47 mouse cellular contexts compared by ENCODE assay signal in the genomic region with DNA sequence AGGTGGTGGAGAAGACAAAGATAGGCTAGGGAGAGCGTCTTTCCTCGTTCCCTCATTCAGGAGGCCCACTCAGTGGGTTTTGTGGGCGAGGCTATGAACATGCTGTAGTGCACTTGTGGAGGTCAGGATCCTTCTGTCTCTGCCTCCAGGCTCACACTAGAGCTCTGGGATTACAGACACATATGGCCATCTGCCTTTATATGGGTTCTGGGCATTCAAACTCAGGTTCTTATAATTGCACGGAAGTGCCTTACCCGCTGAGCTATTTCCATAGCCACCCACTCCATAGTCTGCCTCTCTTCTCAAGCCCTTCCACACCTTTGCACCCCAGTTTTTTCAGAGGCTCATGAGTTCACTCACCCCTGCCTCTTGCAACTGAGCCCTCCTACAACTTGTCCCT. TPM values are rescaled to one million over a fixed set of nuclear protein-coding genes. Genes with fewer than 3 reads are reported as not detected.
"Had no signal": no experiment of that assay in that cellular context is flagged by ENCODE, and none has a peak within 500 bp of the region (broad histone marks: within the 10 kb centered on the region; RNA-seq: fewer than 3 reads in every experiment).

No protein-coding gene starts in this region.

- H3K27me3 ChIP-seq: heart, embryonic 12.5 days; heart, embryonic 13.5 days; heart, embryonic 15.5 days; hindbrain, embryonic 12.5 days; hindbrain, embryonic 13.5 days; hindbrain, embryonic 15.5 days; intestine, embryonic 15.5 days had no signal

- H3K4me1 ChIP-seq: heart, embryonic 15.5 days; hindbrain, embryonic 10.5 days; hindbrain, embryonic 12.5 days; hindbrain, embryonic 15.5 days; intestine, embryonic 15.5 days; kidney, embryonic 15.5 days had no signal

- H3K4me3 ChIP-seq: heart, embryonic 12.5 days; heart, embryonic 13.5 days; heart, embryonic 15.5 days; hindbrain, embryonic 10.5 days; hindbrain, embryonic 12.5 days; hindbrain, embryonic 13.5 days; hindbrain, embryonic 15.5 days; intestine, embryonic 15.5 days; kidney, embryonic 15.5 days; layer of hippocampus, adult 2 months; left cerebral cortex, adult 2 months had no signal

- DNase-seq: heart, postnatal 10 days; heart, postnatal 14 days; heart, postnatal 36 days; kidney, adult 11 months; kidney, adult 18-20 months; kidney, adult 2 months; kidney, adult 8-10 months; kidney, adult 9 months; kidney, postnatal 10 days; kidney, postnatal 14 days; kidney, postnatal 25 days; kidney, postnatal 36 days; kidney, postnatal 4 days; layer of hippocampus, adult 9-11 months; layer of hippocampus, postnatal 36 days had no signal

- H3K36me3 ChIP-seq: heart, embryonic 12.5 days; heart, embryonic 13.5 days; heart, embryonic 15.5 days; hindbrain, embryonic 10.5 days; hindbrain, embryonic 12.5 days; hindbrain, embryonic 13.5 days; hindbrain, embryonic 15.5 days; intestine, embryonic 15.5 days; kidney, embryonic 15.5 days had no signal

- H3K9me3 ChIP-seq: heart, embryonic 12.5 days; heart, embryonic 15.5 days; hindbrain, embryonic 12.5 days; hindbrain, embryonic 13.5 days; hindbrain, embryonic 15.5 days; intestine, embryonic 15.5 days; kidney, embryonic 15.5 days had no signal

- H3K27ac ChIP-seq: heart, embryonic 13.5 days; heart, embryonic 15.5 days; hindbrain, embryonic 10.5 days; hindbrain, embryonic 12.5 days; hindbrain, embryonic 13.5 days; hindbrain, embryonic 14.5 days; hindbrain, embryonic 15.5 days; hindbrain, postnatal 0 days; intestine, embryonic 15.5 days; kidney, embryonic 15.5 days; kidney, postnatal 0 days; layer of hippocampus, adult 2 months; left cerebral cortex, adult 2 months had no signal

RNA-seq across cellular contexts. Expression of a gene that starts 42.3 kb away (rescaled TPM):
- total RNA-seq: heart, postnatal 10 days; heart, postnatal 14 days; heart, postnatal 25 days; heart, postnatal 36 days; hematopoietic stem cell, adult 5-6 weeks; layer of hippocampus, adult 18-20 months; layer of hippocampus, adult 2 months; layer of hippocampus, adult 8-10 months; layer of hippocampus, postnatal 36 days; left cerebral cortex, adult 18-20 months; left cerebral cortex, adult 2 months; left cerebral cortex, adult 8-10 months had no signal
- polyA plus RNA-seq: heart, embryonic 11.5 days; heart, embryonic 13.5 days; heart, embryonic 14.5 days; heart, embryonic 15.5 days; heart, postnatal 0 days; inflammation-experienced regulatory T-cells, adult 6 months; intestine, embryonic 14.5 days; intestine, embryonic 15.5 days; intestine, embryonic 16.5 days; intestine, postnatal 0 days; kidney, embryonic 14.5 days; kidney, postnatal 0 days; large intestine, adult 2 months had no signal

RNA-seq across cellular contexts. Expression of a gene that starts 55.1 kb away (rescaled TPM):
- total RNA-seq: heart, postnatal 10 days; hematopoietic stem cell, adult 5-6 weeks; hindbrain, postnatal 0 days; layer of hippocampus, adult 18-20 months; layer of hippocampus, adult 2 months; layer of hippocampus, adult 8-10 months; layer of hippocampus, postnatal 10 days; layer of hippocampus, postnatal 14 days; layer of hippocampus, postnatal 25 days; layer of hippocampus, postnatal 36 days; left cerebral cortex, adult 18-20 months; left cerebral cortex, adult 2 months; left cerebral cortex, adult 8-10 months had no signal
- polyA plus RNA-seq: heart, embryonic 11.5 days; heart, embryonic 12.5 days; heart, embryonic 14.5 days; hindbrain, embryonic 10.5 days; hindbrain, embryonic 12.5 days; intestine, embryonic 14.5 days; kidney, postnatal 0 days had no signal
